Mouse (Mus musculus): ENCODE measurements at regions not wholly inside any gene's neighbourhood (a gene's known extent, or its start where the extent isn't known, plus 50 kb on each side); places are given as distances from the start of the nearest gene placed in this dataset.

DNA sequence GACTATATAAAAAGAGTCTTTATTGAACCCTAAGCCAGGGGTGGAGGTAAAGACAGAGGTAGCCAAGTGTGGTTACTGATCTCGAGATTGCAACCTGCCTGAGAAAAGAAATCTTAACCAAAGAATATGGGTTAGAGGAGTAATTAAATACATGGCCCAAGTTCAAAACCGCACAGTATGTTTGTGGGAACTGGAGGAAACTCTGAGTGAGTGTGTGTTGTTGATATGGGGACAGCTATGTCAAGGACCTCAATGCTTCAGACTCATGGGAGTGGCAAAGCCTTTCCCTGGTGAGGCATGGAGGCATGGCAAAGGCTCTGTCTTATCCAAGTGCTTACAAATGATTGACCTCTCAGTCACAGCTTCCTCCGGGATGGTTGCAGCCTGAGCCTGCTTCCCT lies 127.7 kb upstream of the Tank start:
- H3K4me3 ChIP-seq, result no peak overlapping the region
- no peak overlapping the region for H3K9ac ChIP-seq (ENCODE audit: low read depth, low read length)
- H3K79me2 ChIP-seq (replicated peaks; ENCODE audit: control insufficient read depth, insufficient read depth, low read length), result no peaks in the 10 kb centered on the region
- intact Hi-C loops (cut with DNase I), result loop anchor here (5.0 to 10.0 kb wide), 4 partner anchors 48 to 846 kb away; no protein-coding TSS in a partner anchor
- no peaks in the 10 kb centered on the region for H3K36me3 ChIP-seq (ENCODE audit: control insufficient read depth, insufficient read depth, low read length)
- H3K27me3 ChIP-seq (ENCODE audit: control insufficient read depth, insufficient read depth, low read length), result no peaks in the 10 kb centered on the region
- DNase-seq, result no peak
- no peaks in the 10 kb centered on the region; the same call in none of the 2 replicates for H3K4me1 ChIP-seq (ENCODE audit: control insufficient read depth, insufficient read depth, low read length)
- WGBS, result 68% methylated on average over 3 of the region's 3 CpGs
- no peak for TF ChIP-seq CTCF (IDR thresholded peaks at IDR 0.05)
- TF ChIP-seq EP300 (IDR thresholded peaks at IDR 0.05; ENCODE audit: insufficient read depth, low read depth, low read length), result no peak
- TF ChIP-seq POLR2A (IDR thresholded peaks at IDR 0.05; ENCODE audit: insufficient read depth, low read depth, low read length), result no peak
- no peak overlapping the region for H3K27ac ChIP-seq

DNA sequence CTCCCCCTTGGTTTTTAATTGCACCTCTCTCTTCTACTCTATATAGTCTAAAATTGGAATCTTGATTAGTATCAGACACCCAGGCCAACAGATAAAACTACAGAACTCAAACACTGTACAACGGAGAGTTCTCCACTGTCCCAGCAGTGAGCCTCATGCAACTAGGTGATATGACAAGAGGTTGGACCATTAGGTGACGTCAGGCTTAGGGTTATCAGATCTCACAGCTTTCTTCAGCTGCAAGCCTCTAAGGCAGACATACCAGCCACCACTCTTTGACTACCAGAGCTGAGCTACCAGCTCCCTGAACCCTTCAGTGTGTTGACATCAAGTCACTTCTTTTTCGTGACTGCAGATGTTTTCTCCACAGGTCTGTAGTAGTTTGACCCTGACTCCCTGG lies 141.8 kb upstream of the Tank start:
- Histone ChIP-seq H3K4me3 (no peak overlapping the region), H3K27ac (no peak overlapping the region), H3K27me3 (ENCODE audit: control insufficient read depth, insufficient read depth, low read length) (no peaks in the 10 kb centered on the region), H3K36me3 (ENCODE audit: control insufficient read depth, insufficient read depth, low read length) (no peaks in the 10 kb centered on the region), H3K9ac (ENCODE audit: low read depth, low read length) (no peak overlapping the region), H3K4me1 (ENCODE audit: control insufficient read depth, insufficient read depth, low read length) (no peaks in the 10 kb centered on the region), H3K79me2 (replicated peaks; ENCODE audit: control insufficient read depth, insufficient read depth, low read length) (no peaks in the 10 kb centered on the region)
- WGBS, result 76% methylated on average over 3 of the region's 3 CpGs
- TF ChIP-seq EP300 (IDR thresholded peaks at IDR 0.05; ENCODE audit: insufficient read depth, low read depth, low read length), result no peak
- TF ChIP-seq CTCF (IDR thresholded peaks at IDR 0.05), result no peak
- TF ChIP-seq POLR2A (IDR thresholded peaks at IDR 0.05; ENCODE audit: insufficient read depth, low read depth, low read length), result no peak
- intact Hi-C loops (cut with DNase I), result no loop called here
- DNase-seq, result no peak

DNA sequence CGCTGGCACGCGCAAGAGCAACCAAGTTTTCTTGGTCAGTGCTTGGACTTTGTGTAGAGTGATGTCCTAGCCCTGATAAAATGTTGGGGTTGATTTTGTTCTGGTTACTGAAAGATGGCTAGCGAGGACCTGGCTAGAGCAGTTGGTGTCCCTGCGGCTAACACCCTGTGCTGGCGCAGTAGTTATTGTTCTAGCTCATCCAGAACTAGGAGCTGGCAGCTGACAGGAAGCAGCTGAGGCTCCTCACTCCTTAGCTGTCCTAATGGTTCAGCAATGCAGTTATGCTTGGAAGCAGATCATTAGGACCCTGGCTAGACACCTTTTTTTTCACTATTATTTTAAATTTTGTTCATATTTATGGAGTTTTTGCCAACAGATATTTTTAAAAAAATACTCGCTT lies 170.5 kb upstream of the Tank start:
- Histone ChIP-seq H3K36me3 (ENCODE audit: control insufficient read depth, insufficient read depth, low read length) (no peaks in the 10 kb centered on the region; the same call in 1 of the 2 replicates), H3K27me3 (ENCODE audit: control insufficient read depth, insufficient read depth, low read length) (no peaks in the 10 kb centered on the region), H3K4me1 (ENCODE audit: control insufficient read depth, insufficient read depth, low read length) (peaks cover 1% of the 10 kb centered on the region; the same call in 1 of the 2 replicates), H3K79me2 (replicated peaks; ENCODE audit: control insufficient read depth, insufficient read depth, low read length) (no peaks in the 10 kb centered on the region), H3K4me3 (no peak overlapping the region), H3K27ac (no peak overlapping the region), H3K9ac (ENCODE audit: low read depth, low read length) (no peak overlapping the region)
- intact Hi-C loops (cut with DNase I), result loop anchor here (10.0 kb wide), 1 partner anchor 1193 kb away; no protein-coding TSS in a partner anchor
- WGBS, result 84% methylated on average over 7 of the region's 7 CpGs
- DNase-seq, result peak; percentile 28 to 51
- TF ChIP-seq POLR2A (IDR thresholded peaks at IDR 0.05; ENCODE audit: insufficient read depth, low read depth, low read length) (no peak), EP300 (IDR thresholded peaks at IDR 0.05; ENCODE audit: insufficient read depth, low read depth, low read length) (no peak), CTCF (IDR thresholded peaks at IDR 0.05) (no peak)

DNA sequence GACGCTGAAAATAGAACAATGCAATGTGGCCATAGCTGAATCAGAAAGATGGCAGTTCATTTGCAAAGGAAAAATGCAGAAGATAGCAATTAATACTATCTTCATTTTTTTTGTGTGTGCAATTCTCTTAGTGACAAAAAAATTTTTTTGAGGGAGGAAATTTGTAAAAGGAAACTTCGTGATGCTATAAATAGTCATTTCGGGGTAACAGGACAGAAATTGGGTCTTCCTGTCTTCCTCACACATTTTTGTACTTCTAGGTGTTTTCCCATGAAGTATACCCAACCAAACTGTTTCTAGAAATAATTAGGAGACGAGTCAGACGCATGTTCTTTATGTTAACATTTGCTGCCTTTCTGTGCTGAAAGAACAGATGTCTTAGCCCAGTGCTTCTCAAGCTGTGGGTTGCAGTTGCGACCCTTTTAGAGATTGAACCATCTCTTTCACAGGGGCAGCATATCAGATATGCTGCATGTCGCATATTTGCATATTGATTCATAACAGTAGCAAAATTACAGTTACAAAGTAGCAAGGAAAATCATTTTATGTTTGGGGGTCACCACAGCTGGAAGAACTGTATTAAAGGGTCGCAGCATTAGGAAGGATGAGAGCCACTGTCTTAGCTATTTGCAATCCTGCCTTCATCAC lies 172.2 kb upstream of the Tank start:
- no peak overlapping the region for H3K4me3 ChIP-seq
- H3K27ac ChIP-seq, result no peak overlapping the region
- intact Hi-C loops (cut with DNase I), result loop anchor here (10.0 kb wide), 1 partner anchor 1191 kb away; no protein-coding TSS in a partner anchor
- H3K27me3 ChIP-seq (ENCODE audit: control insufficient read depth, insufficient read depth, low read length), result no peaks in the 10 kb centered on the region
- no peak overlapping the region for H3K9ac ChIP-seq (ENCODE audit: low read depth, low read length)
- TF ChIP-seq POLR2A (IDR thresholded peaks at IDR 0.05; ENCODE audit: insufficient read depth, low read depth, low read length), result no peak
- TF ChIP-seq EP300 (IDR thresholded peaks at IDR 0.05; ENCODE audit: insufficient read depth, low read depth, low read length), result no peak
- TF ChIP-seq CTCF (IDR thresholded peaks at IDR 0.05), result no peak
- no peak for DNase-seq
- 85% methylated on average over 8 of the region's 8 CpGs for WGBS
- H3K4me1 ChIP-seq (ENCODE audit: control insufficient read depth, insufficient read depth, low read length), result peaks cover 4% of the 10 kb centered on the region
- no peaks in the 10 kb centered on the region for H3K79me2 ChIP-seq (replicated peaks; ENCODE audit: control insufficient read depth, insufficient read depth, low read length)
- peaks cover 1% of the 10 kb centered on the region; the same call in 1 of the 2 replicates for H3K36me3 ChIP-seq (ENCODE audit: control insufficient read depth, insufficient read depth, low read length)

DNA sequence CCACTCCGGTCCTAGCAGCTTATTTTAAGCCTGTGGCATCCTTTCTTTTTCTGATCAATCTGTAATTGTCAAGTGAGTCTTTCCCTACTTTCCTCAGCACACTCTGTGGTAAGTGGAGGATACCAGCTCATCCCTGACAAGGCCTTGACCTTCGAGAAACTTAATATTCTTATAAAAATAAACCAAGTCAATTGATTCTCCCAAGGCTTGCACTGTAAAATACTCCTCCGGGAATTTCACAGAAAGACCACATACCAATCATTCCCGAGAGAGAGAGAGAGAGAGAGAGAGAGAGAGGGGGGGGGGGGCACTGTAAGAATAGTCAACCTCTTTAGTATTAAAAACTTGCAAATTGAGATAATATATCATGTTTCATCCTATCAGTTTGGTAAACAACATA lies 173.1 kb upstream of the Tank start:
- TF ChIP-seq POLR2A (IDR thresholded peaks at IDR 0.05; ENCODE audit: insufficient read depth, low read depth, low read length), result no peak
- no peak for TF ChIP-seq EP300 (IDR thresholded peaks at IDR 0.05; ENCODE audit: insufficient read depth, low read depth, low read length)
- TF ChIP-seq CTCF (IDR thresholded peaks at IDR 0.05), result no peak
- peaks cover 4% of the 10 kb centered on the region for H3K4me1 ChIP-seq (ENCODE audit: control insufficient read depth, insufficient read depth, low read length)
- no peak overlapping the region for H3K9ac ChIP-seq (ENCODE audit: low read depth, low read length)
- DNase-seq, result no peak
- WGBS, result 60% methylated on average over 4 of the region's 4 CpGs
- no peak overlapping the region for H3K27ac ChIP-seq
- H3K27me3 ChIP-seq (ENCODE audit: control insufficient read depth, insufficient read depth, low read length), result no peaks in the 10 kb centered on the region
- H3K36me3 ChIP-seq (ENCODE audit: control insufficient read depth, insufficient read depth, low read length), result peaks cover 1% of the 10 kb centered on the region; the same call in 1 of the 2 replicates
- intact Hi-C loops (cut with DNase I), result loop anchor here (10.0 kb wide), 1 partner anchor 1190 kb away; no protein-coding TSS in a partner anchor
- no peaks in the 10 kb centered on the region for H3K79me2 ChIP-seq (replicated peaks; ENCODE audit: control insufficient read depth, insufficient read depth, low read length)
- no peak overlapping the region for H3K4me3 ChIP-seq

All from heart, adult 2 months (tissue).